Mouse (Mus musculus): ENCODE measurements around the gene Ifna4. TPM values are rescaled to one million over a fixed set of nuclear protein-coding genes. Genes with fewer than 3 reads are reported as not detected.

Gene Ifna4
- total RNA-seq (2023) = not detected

DNA sequence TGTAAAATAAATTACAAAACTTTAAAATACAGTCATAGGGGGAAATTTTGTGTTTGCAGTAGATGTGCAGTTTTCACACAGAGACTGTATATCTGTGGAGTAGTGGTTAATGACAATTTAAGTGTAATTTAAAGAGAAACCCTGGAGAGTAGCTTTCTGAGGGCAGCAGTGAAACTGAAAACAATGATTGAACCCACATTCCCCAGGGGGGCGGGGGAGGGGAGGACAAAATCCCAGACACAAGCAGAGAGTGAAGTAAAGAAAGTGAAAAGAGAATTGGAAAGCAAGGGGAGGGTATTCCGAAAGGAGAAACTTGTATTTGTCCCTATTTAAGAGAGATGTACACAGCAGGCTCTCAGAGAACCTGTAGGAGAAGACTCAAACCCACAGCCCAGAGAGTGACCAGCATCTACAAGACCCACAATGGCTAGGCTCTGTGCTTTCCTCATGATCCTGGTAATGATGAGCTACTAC is at the start of gene Ifna4:
Ifna4 (plus strand) TSS at position 424 of the 474 bp plus-strand sequence.

DNA sequence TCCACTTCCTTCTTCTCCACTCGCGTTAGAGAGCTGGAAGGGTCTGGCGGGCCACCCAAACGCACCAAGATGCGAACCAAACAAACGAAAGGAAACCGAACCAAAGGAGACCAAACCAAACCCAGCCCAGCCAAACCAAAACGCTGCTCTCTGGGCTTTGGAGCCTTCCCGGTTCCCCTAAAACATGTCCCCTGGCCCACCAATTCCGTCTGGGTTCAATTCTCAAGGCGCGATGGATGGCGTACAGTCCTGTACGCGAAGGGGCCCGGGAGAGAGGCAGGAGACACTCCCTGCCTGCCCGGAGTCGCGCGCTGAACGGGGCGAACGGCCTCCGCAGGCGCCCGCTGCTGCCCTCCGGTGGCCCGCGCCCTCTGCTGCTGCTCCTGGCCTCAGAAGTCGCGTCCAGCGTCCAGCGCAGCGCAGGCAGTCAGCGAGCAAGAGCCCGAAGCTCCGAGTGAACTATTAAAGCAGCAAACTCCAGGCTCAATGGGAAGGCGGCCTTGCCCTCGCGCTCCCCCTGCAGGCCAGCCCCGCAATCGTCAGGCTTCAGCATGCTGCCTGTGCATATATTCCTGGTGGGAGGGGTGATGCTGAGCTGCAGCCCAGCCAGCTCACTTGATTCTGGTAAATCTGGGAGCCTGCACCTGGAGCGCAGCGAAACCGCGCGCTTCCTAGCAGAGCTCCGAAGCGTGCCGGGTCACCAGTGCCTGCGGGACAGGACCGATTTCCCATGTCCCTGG is 47.6 kb upstream of the Ifna4 start, which contains the start of gene Gm13275:
Gm13275 (plus strand) TSS at position 552 of the 740 bp plus-strand sequence.

DNA sequence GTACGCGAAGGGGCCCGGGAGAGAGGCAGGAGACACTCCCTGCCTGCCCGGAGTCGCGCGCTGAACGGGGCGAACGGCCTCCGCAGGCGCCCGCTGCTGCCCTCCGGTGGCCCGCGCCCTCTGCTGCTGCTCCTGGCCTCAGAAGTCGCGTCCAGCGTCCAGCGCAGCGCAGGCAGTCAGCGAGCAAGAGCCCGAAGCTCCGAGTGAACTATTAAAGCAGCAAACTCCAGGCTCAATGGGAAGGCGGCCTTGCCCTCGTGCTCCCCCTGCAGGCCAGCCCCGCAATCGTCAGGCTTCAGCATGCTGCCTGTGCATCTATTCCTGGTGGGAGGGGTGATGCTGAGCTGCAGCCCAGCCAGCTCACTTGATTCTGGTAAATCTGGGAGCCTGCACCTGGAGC is 44.6 kb upstream of the Ifna4 start, which contains the start of gene Gm13279:
Gm13279 (plus strand) TSS at position 301 of the 400 bp plus-strand sequence.

DNA sequence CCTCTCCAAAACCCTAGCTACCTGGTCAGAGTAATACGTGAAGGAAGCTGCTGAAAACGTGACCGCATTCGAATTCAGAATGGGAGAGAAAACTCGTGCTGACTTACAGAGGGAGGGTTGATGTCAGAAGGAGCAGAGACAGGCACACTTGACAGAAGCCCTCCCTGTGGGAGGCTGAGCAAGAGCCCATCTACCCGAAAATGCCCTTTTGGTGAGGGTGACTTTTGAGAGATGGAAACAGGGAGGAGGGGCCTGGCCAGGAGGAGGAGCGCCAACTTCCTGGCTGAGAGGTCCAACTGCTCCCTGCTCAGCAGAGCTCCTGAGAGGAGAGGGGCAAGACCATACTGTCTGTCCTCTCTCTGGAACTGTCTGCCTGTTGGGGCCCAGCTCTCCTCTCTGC is 42.3 kb upstream of the Ifna4 start, which contains the start of gene Gm13285:
Gm13285 (plus strand) TSS at position 301 of the 400 bp plus-strand sequence.

GRCm38 (mm10) chr4:88802954-88803353 is 38.7 kb upstream of the Ifna4 start, which contains the start of gene Gm13287:
Gene Gm13287 (plus strand): TSS chr4:88803254.

GRCm38 (mm10) chr4:88805231-88805630 is 36.4 kb upstream of the Ifna4 start, which contains the start of gene Gm13288:
Gene Gm13288 (plus strand): TSS chr4:88805531.

DNA sequence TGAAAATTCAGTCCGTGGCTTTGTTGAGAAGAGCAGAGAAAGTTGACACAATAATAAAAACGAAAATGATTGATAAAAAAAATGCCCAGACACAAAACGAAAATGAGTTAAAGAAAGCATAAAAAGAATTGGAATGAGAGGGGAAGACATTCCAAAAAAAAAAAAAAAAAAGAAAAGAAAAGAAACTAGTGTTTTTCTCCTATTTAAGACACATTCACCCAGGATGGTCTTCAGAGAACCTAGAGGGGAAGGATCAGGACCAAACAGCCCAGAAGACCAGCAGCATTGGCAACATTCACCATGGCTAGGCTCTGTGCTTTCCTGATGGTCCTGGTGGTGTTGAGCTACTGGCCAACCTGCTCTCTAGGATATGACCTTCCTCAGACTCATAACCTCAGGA is 25.7 kb upstream of the Ifna4 start, which contains the start of gene Ifna7:
Ifna7 (plus strand) TSS at position 301 of the 400 bp plus-strand sequence.

DNA sequence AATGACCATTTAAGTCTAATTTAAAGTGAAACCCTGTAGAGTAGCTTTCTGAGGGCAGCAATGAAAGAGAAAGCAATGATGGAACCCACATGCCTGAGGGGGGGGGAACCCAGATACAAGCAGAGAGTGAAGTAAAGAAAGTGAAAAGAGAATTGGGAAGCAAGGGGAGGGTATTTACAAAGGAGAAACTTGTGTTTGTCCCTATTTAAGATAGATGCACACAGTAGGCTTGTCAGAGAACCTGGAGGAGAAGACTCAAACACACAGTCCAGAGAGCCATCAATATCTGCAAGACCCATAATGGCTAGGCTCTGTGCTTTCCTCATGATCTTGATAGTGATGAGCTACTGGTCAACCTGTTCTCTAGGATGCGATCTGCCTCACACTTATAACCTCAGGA is 22.0 kb upstream of the Ifna4 start, which contains the start of gene Ifna11:
Ifna11 (plus strand) TSS at position 301 of the 400 bp plus-strand sequence.

DNA sequence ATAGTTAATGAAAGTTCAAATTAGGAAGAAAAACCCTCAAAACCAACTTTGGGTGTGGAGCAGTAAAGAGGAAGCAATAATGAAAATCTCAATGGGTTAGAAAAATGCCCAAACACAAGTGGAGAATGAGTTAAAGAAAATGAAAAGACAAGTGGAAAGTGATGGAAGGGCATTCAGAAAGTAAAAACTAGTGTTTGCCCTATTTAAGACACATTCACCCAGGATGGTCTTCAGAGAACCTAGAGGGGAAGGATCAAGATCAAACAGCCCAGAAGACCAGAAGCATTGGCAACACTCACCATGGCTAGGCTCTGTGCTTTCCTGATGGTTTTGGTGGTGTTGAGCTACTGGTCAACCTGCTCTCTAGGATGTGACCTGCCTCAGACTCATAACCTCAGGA is 14.5 kb upstream of the Ifna4 start, which contains the start of gene Ifna6:
Ifna6 (plus strand) TSS at position 301 of the 400 bp plus-strand sequence.

DNA sequence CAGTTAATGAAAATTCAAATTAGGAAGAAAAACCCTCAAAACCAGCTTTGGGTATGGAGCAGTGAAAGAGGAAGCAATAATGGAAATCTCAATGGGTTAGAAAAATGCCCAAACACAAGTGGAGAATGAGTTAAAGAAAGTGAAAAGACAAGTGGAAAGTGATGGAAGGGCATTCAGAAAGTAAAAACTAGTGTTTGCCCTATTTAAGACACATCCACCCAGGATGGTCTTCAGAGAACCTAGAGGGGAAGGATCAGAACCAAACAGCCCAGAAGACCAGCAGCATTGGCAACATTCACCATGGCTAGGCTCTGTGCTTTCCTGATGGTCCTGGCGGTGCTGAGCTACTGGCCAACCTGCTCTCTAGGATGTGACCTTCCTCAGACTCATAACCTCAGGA is 6.4 kb upstream of the Ifna4 start, which contains the start of gene Ifna5:
Ifna5 (plus strand) TSS at position 301 of the 400 bp plus-strand sequence.

GRCm38 (mm10) chr4:88849698-88850097 is 8.0 kb downstream of the Ifna4 start, which contains the start of gene Ifna1:
Gene Ifna1 (plus strand): TSS chr4:88850087.

GRCm38 (mm10) chr4:88880101-88880500 is 38.4 kb downstream of the Ifna4 start, which contains the start of gene Ifne:
Gene Ifne (minus strand): TSS chr4:88880201.

Other genes with a start within 250 kb of the Ifna4 start
- not detected for gene Ifna9, start 249.5 kb upstream of the Ifna4 start, total RNA-seq (2023)
- not detected for gene Ifna12, start 238.5 kb upstream of the Ifna4 start, total RNA-seq (2023)
- not detected for gene C87499, start 207.4 kb upstream of the Ifna4 start, total RNA-seq (2023)
- not detected for gene Ifna13, start 197.4 kb upstream of the Ifna4 start, total RNA-seq (2023)
- not detected for gene Ifna16, start 164.9 kb upstream of the Ifna4 start, total RNA-seq (2023)
- not detected for gene Ifna2, start 157.9 kb upstream of the Ifna4 start, total RNA-seq (2023)
- gene Ifnab, start 150.5 kb upstream of the Ifna4 start, total RNA-seq (2023) = not detected
- 1 to 10 TPM; 1.5 to 2.7 TPM for gene Gm26566, start 120.1 kb upstream of the Ifna4 start, total RNA-seq (2023)
- gene Klhl9, start 119.4 kb upstream of the Ifna4 start, total RNA-seq (2023) = 10 to 100 TPM; 48.9 to 52.0 TPM
- not detected for gene Gm13271, start 87.0 kb upstream of the Ifna4 start, total RNA-seq (2023)
- gene Gm13283, start 81.7 kb upstream of the Ifna4 start, total RNA-seq (2023) = not detected
- gene Gm13290, start 68.0 kb upstream of the Ifna4 start, total RNA-seq (2023) = under 1 TPM in 1 of 2 experiments, not detected in 1; 0.64 TPM
- not detected for gene Gm13289, start 64.9 kb upstream of the Ifna4 start, total RNA-seq (2023)
- not detected for gene Gm13272, start 62.0 kb upstream of the Ifna4 start, total RNA-seq (2023)
- gene Ifnz, start 59.7 kb upstream of the Ifna4 start, total RNA-seq (2023) = not detected
- not detected for gene Gm13276, start 56.2 kb upstream of the Ifna4 start, total RNA-seq (2023)
- not detected for gene Gm13277, start 53.2 kb upstream of the Ifna4 start, total RNA-seq (2023)
- gene Gm13278, start 50.3 kb upstream of the Ifna4 start, total RNA-seq (2023) = not detected
- not detected for gene Gm13275, start 47.4 kb upstream of the Ifna4 start, total RNA-seq (2023)
- gene Gm13279, start 44.5 kb upstream of the Ifna4 start, total RNA-seq (2023) = not detected
- not detected for gene Gm13285, start 42.2 kb upstream of the Ifna4 start, total RNA-seq (2023)
- not detected for gene Gm13287, start 38.6 kb upstream of the Ifna4 start, total RNA-seq (2023)
- not detected for gene Gm13288, start 36.3 kb upstream of the Ifna4 start, total RNA-seq (2023)
- not detected for gene Ifna7, start 25.6 kb upstream of the Ifna4 start, total RNA-seq (2023)
- not detected for gene Ifna11, start 21.9 kb upstream of the Ifna4 start, total RNA-seq (2023)
- not detected for gene Ifna6, start 14.4 kb upstream of the Ifna4 start, total RNA-seq (2023)
- gene Ifna5, start 6.3 kb upstream of the Ifna4 start, total RNA-seq (2023) = not detected
- gene Ifna1, start 8.2 kb downstream of the Ifna4 start, total RNA-seq (2023) = not detected
- gene Ifne, start 38.3 kb downstream of the Ifna4 start, total RNA-seq (2023) = not detected

Data from T-cell, adult 66 days (primary cell).